Mouse (Mus musculus) right cerebral cortex, postnatal 36 days (tissue): ENCODE data around the gene Cfap161.

Experiments
- DNase-seq, 2 experiments: peaks; one replicate each; pipeline ENCODE4 v3.0.0; 2022; ENCODE audit warnings: low spot score in 2 of 2, mixed read lengths in 1 of 2

Gene Cfap161

DNA sequence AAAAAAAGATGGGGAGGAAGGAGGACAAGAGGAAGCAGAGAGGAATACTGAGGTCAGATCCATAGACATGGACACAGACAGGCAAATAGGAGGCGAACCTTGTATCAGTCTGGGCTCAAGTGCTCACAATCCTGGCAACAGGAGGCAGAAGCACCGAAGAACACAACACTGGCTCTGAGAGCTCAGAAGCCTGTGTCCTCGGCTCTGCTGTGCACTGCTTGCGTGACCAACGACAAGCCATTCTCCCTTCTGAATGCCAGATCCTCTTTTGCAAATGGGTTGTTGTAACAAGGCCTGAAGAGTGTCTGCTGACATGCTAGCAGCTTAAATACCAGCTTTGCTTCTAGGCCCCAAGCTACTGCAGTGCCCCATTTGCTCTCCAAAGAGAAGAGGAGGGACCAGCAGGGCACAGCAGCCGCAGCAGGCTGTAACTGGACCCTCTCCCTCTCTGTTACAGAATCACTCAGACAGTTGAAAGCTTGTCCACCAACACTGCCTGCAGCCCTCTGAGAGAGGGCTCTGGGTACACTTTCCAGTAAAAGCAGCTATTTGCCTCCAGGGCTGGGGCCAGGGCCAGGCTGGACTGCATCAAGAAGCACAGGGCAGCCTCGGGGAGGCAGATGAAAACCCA is 54.9 kb downstream of the Cfap161 start:
- DNase-seq = no peak

GRCm38 (mm10) chr7:83738623-83739462 is 55.8 kb downstream of the Cfap161 start:
- no peak for DNase-seq

GRCm38 (mm10) chr7:83737914-83738490 is 56.7 kb downstream of the Cfap161 start:
- DNase-seq = no peak

DNA sequence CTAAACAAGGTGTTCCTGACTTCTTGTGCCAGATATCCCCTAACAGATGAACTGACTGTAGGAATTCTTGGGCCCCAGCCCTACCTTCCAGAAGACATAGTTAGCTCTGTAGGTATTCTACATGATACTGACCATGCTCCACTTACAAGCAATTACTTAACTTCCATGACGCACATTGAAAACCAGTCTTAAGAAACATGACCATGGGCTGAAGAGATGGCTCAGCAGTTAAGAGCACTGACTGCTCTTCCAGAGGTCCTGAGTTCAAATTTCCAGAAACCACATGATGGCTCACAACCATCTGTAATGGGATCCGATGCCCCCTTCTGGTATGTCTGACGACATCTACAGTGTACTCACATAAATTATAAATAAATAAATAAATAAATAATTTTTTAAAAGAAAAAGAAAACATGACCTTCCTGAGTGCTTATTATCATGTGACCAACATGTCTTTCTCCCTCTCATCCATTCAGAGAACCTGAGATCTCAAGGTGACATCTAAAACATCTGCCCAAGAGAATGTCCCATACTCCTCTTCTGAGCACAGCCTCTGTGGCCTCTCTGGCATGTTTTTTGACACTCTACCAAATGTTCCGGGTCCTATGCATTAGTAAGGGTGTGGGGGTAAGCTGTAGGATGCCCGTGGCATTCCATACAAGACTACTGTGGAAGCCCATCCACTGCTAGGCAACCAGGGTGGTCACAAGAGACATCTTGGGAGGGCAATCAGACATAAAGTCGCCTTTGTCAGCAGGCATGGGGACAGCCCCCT is 58.2 kb downstream of the Cfap161 start:
- DNase-seq = no peak

DNA sequence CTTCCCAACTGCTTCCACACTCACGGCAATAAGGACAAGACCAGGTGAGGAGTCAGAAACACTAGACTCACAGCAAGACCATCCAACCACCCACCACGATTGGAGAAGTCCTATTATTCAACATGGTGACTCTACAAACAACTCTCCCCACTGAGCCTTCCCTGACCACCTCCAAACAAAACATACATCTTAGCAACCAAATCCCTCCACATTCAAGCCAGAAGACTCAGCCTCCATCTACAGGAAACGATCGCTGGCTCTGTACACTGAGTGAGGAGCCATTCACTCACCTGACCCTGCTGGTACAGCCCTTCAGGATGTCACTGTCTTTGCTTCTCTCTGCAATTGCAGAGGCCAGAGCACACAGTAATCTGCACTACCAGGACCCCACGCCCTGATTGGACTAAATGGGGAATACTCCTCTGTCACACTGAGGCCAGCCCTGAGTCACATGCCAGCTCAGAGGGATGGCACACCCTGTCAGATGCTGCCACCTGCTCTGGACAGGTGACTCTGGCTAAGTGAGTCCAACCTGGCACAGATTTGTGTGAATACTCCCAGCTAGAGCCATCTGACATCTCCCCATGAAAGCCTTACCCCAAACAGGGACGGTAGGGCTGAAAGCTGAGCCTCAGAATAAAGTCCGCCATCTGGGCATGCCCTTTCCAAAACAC is 59.4 kb downstream of the Cfap161 start:
- no peak for DNase-seq

DNA sequence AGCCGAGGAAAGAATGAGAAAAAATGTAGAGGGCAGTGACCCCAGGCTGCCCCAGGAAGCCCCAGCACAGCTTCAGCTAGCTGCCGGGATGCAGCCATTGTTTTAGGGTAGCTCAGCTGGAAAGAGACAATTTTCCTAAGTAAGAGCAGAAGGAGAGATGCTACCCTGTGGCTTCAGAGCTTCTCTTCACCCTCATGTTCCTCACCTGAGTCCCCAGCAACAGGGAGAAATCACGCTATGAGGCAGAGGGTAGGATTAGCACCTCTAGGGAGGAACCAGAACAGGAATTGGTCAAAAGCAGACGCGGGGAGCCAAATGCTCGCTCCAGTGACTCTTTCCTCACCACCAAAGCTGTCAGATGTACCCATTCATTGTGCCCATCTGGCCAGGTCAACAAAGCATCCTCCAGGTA is 60.0 kb downstream of the Cfap161 start:
- no peak for DNase-seq

DNA sequence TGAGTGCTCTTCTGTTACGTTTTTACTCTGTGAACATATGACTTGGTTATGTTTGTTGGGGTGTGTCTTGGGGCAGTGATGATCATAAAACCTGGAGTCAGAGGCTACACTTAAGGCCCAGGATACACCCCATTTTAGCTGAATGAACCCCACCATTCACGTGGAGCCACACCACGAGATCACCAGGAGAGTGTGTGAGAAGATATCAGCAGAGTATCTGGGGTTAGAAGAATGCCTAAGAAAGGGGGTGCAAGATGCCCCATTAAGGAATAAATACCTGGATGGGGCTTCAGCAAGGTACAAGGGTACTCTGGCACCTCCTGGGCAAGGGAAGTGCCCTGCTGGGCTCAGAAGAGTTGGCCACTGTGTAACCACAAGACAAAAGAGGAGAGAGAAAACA is 60.4 kb downstream of the Cfap161 start:
- DNase-seq = no peak

GRCm38 (mm10) chr7:83732781-83733180 is 61.9 kb downstream of the Cfap161 start:
- no peak for DNase-seq

GRCm38 (mm10) chr7:83731961-83732666 is 62.6 kb downstream of the Cfap161 start:
- no peak for DNase-seq

GRCm38 (mm10) chr7:83731297-83731696 is 63.4 kb downstream of the Cfap161 start:
- DNase-seq = no peak

DNA sequence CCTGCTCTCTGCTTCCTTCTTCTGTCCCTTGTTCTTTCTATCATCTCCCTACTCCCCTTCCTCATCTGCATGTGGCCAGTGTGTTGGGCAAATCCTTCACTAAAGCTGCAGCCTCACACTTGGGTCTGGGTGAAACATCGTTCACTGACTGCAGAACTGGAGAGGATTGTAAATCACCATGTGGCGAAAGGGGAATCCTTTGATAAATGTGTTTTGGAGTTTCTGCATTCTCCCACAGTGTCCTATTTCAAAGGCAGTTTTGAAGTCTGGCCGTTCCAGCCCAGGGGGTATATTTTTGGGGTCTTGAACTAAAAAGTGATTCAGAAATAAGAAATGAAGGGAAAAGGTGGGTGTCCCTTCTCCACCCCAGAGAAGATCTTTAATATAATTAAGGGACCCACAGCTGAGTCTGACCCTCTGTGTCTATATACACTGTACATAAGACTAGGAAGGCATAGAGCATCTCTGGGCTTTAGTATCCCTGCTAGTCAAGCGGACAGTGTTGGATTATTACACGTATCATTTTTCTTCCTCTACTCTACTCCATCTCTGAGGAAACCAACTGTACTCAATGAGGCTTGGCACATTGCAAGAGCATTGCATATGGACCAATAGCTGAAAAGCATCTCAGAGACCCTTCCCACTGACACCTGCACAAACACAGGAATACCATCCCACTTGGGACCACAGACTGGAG is 67.6 kb downstream of the Cfap161 start:
- no peak for DNase-seq

DNA sequence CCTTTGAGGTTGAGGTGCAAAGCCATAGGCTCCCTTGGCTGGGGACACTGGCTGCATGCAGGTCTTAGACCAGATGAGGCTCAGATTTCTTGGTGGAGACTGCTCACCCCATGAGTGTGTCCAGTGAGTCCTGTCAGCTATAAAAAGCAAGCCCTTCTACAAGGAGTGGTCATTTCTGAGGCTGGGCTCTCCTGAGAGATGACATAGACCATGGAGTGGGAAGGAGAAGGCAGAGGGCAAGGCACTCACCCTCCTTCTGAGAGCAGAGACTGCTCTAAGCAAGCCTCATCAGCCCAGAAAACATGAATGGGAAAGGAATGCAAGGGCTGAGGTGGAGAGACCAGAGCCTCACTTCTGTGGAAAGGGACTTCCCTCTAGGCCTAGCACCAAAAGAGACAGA is 68.9 kb downstream of the Cfap161 start:
- no peak for DNase-seq

DNA sequence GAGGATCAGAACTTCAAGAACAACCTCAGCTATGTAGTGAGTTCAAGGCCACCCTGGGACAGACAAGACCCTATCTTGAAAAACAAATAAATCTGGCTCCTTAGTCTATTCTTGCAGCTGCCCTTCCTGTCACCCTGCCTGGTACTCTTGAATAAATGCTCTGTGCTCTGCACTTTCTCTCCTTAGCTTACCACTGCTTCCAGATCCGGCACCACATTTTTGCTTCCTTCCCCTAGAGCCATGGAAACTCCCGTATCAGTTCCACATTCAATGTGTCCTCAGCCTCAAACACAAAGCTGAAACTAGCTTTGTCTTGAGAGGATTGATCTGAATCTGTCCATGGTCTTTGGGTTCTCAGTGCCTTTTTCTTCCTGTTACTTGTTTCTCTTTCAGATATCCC is 70.1 kb downstream of the Cfap161 start:
- no peak for DNase-seq
